Mouse (Mus musculus): ENCODE results near the gene Mtf1.

DNA sequence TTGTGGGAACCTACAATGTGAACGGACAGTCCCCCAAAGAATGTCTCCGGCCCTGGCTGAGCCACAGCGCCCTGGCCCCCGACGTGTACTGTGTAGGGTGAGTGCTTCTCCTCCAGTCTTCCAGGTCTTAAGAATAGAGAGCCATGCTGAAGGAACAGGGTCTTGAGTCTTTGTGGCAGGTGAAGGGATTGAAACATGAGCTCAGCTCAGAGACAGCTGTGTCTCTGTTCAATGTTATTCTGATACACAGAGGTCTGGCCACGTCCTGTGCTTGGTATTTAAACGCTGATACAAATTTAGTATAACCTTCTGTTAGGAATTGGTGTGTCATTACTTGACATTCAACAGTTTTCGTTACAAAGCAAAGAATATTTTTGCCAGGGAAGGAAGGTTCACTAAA is 19.5 kb upstream of the Mtf1 start:
- TF ChIP-seq CTCF (IDR thresholded peaks at IDR 0.05; ENCODE audit: extremely low read depth, insufficient read depth, insufficient read length, insufficient replicate concordance) (no peak), POLR2A (IDR thresholded peaks at IDR 0.05; ENCODE audit: low read depth, low read length) (no peak)
